Comparison of ENCODE assay signal across 17 mouse cellular contexts in the genomic region with DNA sequence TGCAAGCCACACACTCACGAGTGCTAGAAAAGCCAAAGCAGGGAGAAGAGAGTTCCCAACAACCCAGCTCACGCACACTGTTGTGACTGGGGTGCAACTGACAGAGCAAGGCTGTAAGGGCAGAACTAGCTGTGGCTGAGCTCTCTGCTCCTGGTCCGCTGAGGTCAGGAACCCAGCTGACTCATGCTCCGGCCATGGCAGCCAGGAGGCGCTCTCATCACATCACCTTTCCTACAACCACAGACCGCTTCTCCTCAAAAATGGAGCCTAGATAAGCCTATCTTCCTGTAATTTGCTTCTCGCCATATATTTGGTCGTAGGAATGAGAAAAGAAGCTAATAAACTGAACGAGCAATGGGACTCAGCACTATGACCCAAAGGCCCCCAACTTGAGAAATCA. TPM values are rescaled to one million over a fixed set of nuclear protein-coding genes. Genes with fewer than 3 reads are reported as not detected.
DNase-seq lines count a peak whose midpoint lies in the region; TF ChIP-seq lines count a peak whose summit lies in the region.
"Had no signal": no experiment of that assay in that cellular context is flagged by ENCODE, and none has a peak within 500 bp of the region (broad histone marks: within the 10 kb centered on the region; RNA-seq: fewer than 3 reads in every experiment).

No protein-coding gene starts in this region.

- peak; percentile 22 to 25 for DNase-seq in adrenal gland, postnatal 36 days
- no peak for DNase-seq in adrenal gland, adult (ENCODE audit: inconsistent age in 2 of 2, low spot score in 1 of 2)
- no peak for DNase-seq in layer of hippocampus, adult 2 months (ENCODE audit: low spot score in 2 of 2)
- DNase-seq in layer of hippocampus, postnatal 14 days (ENCODE audit: low spot score in 2 of 2): no peak
- DNase-seq in thymus, adult 2 months: peak; percentile 8
- DNase-seq in thymus, postnatal 10 days (ENCODE audit: low spot score in 2 of 2): no peak
- no peak for DNase-seq in right cerebral cortex, postnatal 36 days (ENCODE audit: low spot score in 2 of 2)
- DNase-seq: cerebellum, postnatal 14 days; heart, postnatal 36 days; kidney, adult 8-10 months; layer of hippocampus, postnatal 36 days; liver, embryonic 13.5 days; lung, postnatal 4 days had no signal

- peak; percentile 35 for TF ChIP-seq CTCF in layer of hippocampus, adult 2 months (conservative IDR thresholded peaks at IDR 0.05)
- TF ChIP-seq CTCF in thymus, adult 2 months (IDR thresholded peaks at IDR 0.05; ENCODE audit: borderline replicate concordance, control insufficient read depth, extremely low read depth, insufficient read depth, low read length, poor library complexity): no peak
- TF ChIP-seq CTCF in small intestine, adult 2 months (IDR thresholded peaks at IDR 0.05; ENCODE audit: extremely low read depth, insufficient read length, insufficient replicate concordance, low read depth, low read length): peak; percentile 21; the same call in 1 of the 2 replicates

- H3K27me3 ChIP-seq in thymus, adult 2 months (ENCODE audit: control insufficient read depth, insufficient read depth, low read length): no peaks in the 10 kb centered on the region
- no peaks in the 10 kb centered on the region for H3K27me3 ChIP-seq in small intestine, adult 2 months (ENCODE audit: control insufficient read depth, insufficient read depth, low read length)
- H3K27me3 ChIP-seq: forebrain, embryonic 13.5 days; heart, embryonic 12.5 days; liver, embryonic 13.5 days; midbrain, embryonic 12.5 days had no signal

- no peak overlapping the region for H3K27ac ChIP-seq in layer of hippocampus, adult 2 months
- no peak overlapping the region for H3K27ac ChIP-seq in thymus, adult 2 months (ENCODE audit: control insufficient read depth, insufficient read depth, low read length)
- no peak overlapping the region for H3K27ac ChIP-seq in small intestine, adult 2 months (ENCODE audit: insufficient read depth, low read depth, low read length)
- H3K27ac ChIP-seq: forebrain, embryonic 13.5 days; liver, embryonic 13.5 days; midbrain, embryonic 12.5 days had no signal

- no peak for TF ChIP-seq POLR2A in thymus, adult 2 months (IDR thresholded peaks at IDR 0.05; ENCODE audit: control insufficient read depth, extremely low read depth, insufficient read depth, low read length, poor library complexity)
- no peak for TF ChIP-seq POLR2A in small intestine, adult 2 months (IDR thresholded peaks at IDR 0.05; ENCODE audit: low read depth, low read length)

- no peaks in the 10 kb centered on the region for H3K4me1 ChIP-seq in thymus, adult 2 months (replicated peaks; ENCODE audit: control insufficient read depth, insufficient read depth, low read length)
- H3K4me1 ChIP-seq in small intestine, adult 2 months (ENCODE audit: control insufficient read depth, insufficient read depth, insufficient read length, low read length): no peaks in the 10 kb centered on the region
- H3K4me1 ChIP-seq: forebrain, embryonic 13.5 days; liver, embryonic 13.5 days; midbrain, embryonic 12.5 days had no signal

- peaks cover 48% of the 10 kb centered on the region for H3K36me3 ChIP-seq in thymus, adult 2 months (ENCODE audit: control insufficient read depth, insufficient read depth, low read length)
- peaks cover 43% of the 10 kb centered on the region for H3K36me3 ChIP-seq in small intestine, adult 2 months (ENCODE audit: control insufficient read depth, insufficient read depth, low read length)

- H3K4me3 ChIP-seq in layer of hippocampus, adult 2 months: no peak overlapping the region
- no peak overlapping the region for H3K4me3 ChIP-seq in thymus, adult 2 months (ENCODE audit: control insufficient read depth, insufficient read depth, low read length)
- H3K4me3 ChIP-seq in small intestine, adult 2 months (ENCODE audit: low read depth, low read length): no peak overlapping the region
- H3K4me3 ChIP-seq: forebrain, embryonic 13.5 days; heart, embryonic 12.5 days; liver, embryonic 13.5 days; midbrain, embryonic 12.5 days had no signal

- 97% methylated on average over 9 of the region's 9 CpGs for WGBS in thymus, adult 2 months
- 92% methylated on average over 9 of the region's 9 CpGs for WGBS in small intestine, adult 2 months

RNA-seq across cellular contexts. Expression of a gene that starts 36.9 kb away (rescaled TPM):
- 10 to 100 TPM; 14.0 to 15.3 TPM for total RNA-seq in adrenal gland, postnatal 36 days (2021)
- 10 to 100 TPM; 15.7 to 17.1 TPM for total RNA-seq in layer of hippocampus, adult 2 months (2021)
- total RNA-seq in layer of hippocampus, postnatal 14 days (2021): 10 to 100 TPM; 19.3 to 21.9 TPM
- 23.6 and 24.6 TPM in 2 replicates for polyA plus RNA-seq in thymus, adult 2 months (2012; rRNA removed)
- 2.5 and 5.1 TPM in 2 replicates for polyA plus RNA-seq in small intestine, adult 2 months (2012; rRNA removed)

RNA-seq across cellular contexts. Expression of a gene that starts 37.0 kb away (rescaled TPM):
- total RNA-seq in adrenal gland, postnatal 36 days (2021): 10 to 100 TPM; 43.5 to 48.6 TPM
- total RNA-seq in layer of hippocampus, adult 2 months (2021): 10 to 100 TPM; 76.5 to 80.7 TPM
- 10 to 100 TPM; 78.4 to 80.7 TPM for total RNA-seq in layer of hippocampus, postnatal 14 days (2021)
- polyA plus RNA-seq in thymus, adult 2 months (2012; rRNA removed): 22.9 and 29.1 TPM in 2 replicates
- 1.8 and 2.1 TPM in 2 replicates for polyA plus RNA-seq in small intestine, adult 2 months (2012; rRNA removed)

Comparison
In these comparisons a context has a peak if more than half of its experiments do, and no peak if none do; other contexts are left out.
1. DNase-seq: peak in adrenal gland, postnatal 36 days (2 of 2) and thymus, adult 2 months (single experiment); none in adrenal gland, adult (0 of 2), layer of hippocampus, adult 2 months (0 of 2), layer of hippocampus, postnatal 14 days (0 of 2), thymus, postnatal 10 days (0 of 2) and right cerebral cortex, postnatal 36 days (0 of 2).